Mouse (Mus musculus) kidney, postnatal 36 days (tissue): ENCODE results near the gene Isl1.

Source experiments
- DNase-seq, 2 experiments: peaks; one replicate each; pipeline ENCODE4 v3.0.0; 2021 to 2022; ENCODE audit warnings: mixed read lengths in 2 of 2

Gene Isl1

GRCm38 (mm10) chr13:116294734-116295133 is 14.8 kb downstream of the Isl1 start:
- DNase-seq = no peak

- no peak for DNase-seq
Observed at GRCm38 (mm10) chr13:116294151-116294461, 15.4 kb downstream of the Isl1 start.

GRCm38 (mm10) chr13:116293301-116294150 is 16.0 kb downstream of the Isl1 start:
- no peak for DNase-seq

GRCm38 (mm10) chr13:116289655-116290054 is 19.8 kb downstream of the Isl1 start:
- DNase-seq = no peak

GRCm38 (mm10) chr13:116279207-116279772 is 30.2 kb downstream of the Isl1 start:
- DNase-seq = no peak
